Mouse (Mus musculus): ENCODE data around the gene Itprip. TPM values are rescaled to one million over a fixed set of nuclear protein-coding genes. Genes with fewer than 3 reads are reported as not detected.

The Itprip gene
- polyA plus RNA-seq, 1 experiment: 14.9 TPM

DNA sequence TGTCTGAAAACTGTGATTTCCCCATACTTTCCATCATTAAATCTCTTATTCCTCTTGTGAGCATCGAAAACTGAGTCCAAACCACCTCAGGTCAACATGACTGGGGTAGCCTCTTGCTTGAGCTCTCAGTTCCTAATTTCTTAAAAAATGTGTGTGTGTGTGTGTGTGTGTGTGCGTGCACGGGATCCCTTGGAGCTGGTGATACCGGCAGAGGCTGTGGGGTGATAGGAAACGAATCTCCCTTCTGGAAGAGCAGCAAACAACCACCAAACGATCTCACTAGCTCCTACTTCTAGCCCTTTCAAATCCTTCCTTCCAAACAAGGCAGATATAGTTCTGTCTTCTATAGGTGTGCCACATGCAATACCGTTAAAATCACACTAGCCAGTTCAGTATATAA lies 54.4 kb downstream of the Itprip start:
- Histone ChIP-seq H3K4me1 (ENCODE audit: control insufficient read depth, insufficient read depth, low read length) (no peaks in the 10 kb centered on the region), H3K4me3 (replicated peaks; ENCODE audit: control insufficient read depth, low read depth, low read length) (no peak overlapping the region), H3K27ac (ENCODE audit: control insufficient read depth, insufficient read depth, low read depth, low read length, poor library complexity) (no peak overlapping the region)
- TF ChIP-seq CTCF (IDR thresholded peaks at IDR 0.05; ENCODE audit: control insufficient read depth, insufficient read depth, low read length) (no peak), POLR2A (IDR thresholded peaks at IDR 0.05; ENCODE audit: borderline replicate concordance, control insufficient read depth, low read depth, low read length) (no peak)
- WGBS: 81% methylated on average over 7 of the region's 7 CpGs

DNA sequence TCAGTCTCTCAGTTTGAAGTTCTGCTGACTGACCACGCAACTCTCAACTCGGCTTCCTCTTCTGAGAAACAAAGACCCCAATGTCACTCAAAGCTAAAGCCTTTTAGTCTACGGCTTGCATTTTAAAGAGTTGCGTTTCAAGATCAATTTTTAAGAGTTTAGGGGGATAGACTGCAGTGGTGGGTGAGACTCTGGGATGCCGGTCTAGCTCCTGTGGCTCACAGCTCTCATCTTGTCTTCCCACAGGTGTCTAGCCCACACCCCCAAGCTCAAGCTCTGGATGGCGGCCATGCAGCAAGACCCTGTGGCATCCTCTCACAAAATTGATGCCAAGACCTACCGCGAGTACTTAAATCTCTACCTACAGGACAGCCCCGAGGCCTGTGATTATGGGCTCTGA lies 55.0 kb downstream of the Itprip start:
- no peaks in the 10 kb centered on the region for H3K4me1 ChIP-seq (ENCODE audit: control insufficient read depth, insufficient read depth, low read length)
- no peak overlapping the region for H3K4me3 ChIP-seq (replicated peaks; ENCODE audit: control insufficient read depth, low read depth, low read length)
- TF ChIP-seq POLR2A (IDR thresholded peaks at IDR 0.05; ENCODE audit: borderline replicate concordance, control insufficient read depth, low read depth, low read length) (no peak), CTCF (IDR thresholded peaks at IDR 0.05; ENCODE audit: control insufficient read depth, insufficient read depth, low read length) (no peak)
- WGBS: 93% methylated on average over 9 of the region's 9 CpGs
- H3K27ac ChIP-seq (ENCODE audit: control insufficient read depth, insufficient read depth, low read depth, low read length, poor library complexity): no peak overlapping the region

DNA sequence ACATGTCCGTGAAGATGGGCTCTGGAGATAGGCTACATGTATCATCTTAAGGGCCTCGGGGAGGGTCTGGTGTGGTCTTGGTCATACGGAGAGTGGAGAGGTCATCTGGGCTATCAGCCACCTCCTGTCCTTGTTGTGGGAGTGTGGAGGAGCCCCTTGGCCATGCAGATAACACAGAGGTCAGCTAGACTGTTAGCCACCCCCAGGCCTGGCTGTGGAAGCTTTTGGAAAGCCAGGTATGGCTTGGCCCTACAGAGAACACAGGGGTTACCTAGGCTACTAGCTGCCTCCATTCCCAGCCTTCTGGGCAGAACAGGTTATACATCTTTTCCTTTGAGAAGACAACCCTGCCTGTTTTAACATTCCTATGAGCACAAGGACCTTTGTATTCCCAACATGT lies 56.5 kb downstream of the Itprip start:
- H3K4me3 ChIP-seq (replicated peaks; ENCODE audit: control insufficient read depth, low read depth, low read length): no peak overlapping the region
- no peaks in the 10 kb centered on the region for H3K4me1 ChIP-seq (ENCODE audit: control insufficient read depth, insufficient read depth, low read length)
- WGBS: 88% methylated on average over 3 of the region's 3 CpGs
- no peak overlapping the region for H3K27ac ChIP-seq (ENCODE audit: control insufficient read depth, insufficient read depth, low read depth, low read length, poor library complexity)
- TF ChIP-seq CTCF (IDR thresholded peaks at IDR 0.05; ENCODE audit: control insufficient read depth, insufficient read depth, low read length) (no peak), POLR2A (IDR thresholded peaks at IDR 0.05; ENCODE audit: borderline replicate concordance, control insufficient read depth, low read depth, low read length) (no peak)

DNA sequence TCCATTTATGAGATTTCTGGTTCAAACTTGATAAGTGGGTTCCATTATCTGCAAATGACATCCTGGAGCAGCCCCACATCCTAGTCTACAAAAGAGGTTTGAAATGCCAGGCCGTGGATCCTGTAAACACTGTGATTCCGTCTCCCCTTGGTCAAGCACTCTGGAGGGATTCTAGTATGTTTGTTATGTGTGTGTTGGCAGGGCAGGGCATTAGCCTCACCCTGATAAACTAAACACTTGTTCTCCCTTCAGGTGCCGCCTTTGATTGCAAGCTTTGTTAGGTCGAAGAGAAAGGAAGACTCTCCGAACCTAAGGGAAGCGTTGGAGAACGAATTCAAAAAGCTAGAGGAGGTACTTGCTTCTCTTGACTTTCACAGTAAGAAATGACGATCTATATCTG lies 59.9 kb downstream of the Itprip start:
- 85% methylated on average over 8 of the region's 8 CpGs for WGBS
- TF ChIP-seq CTCF (IDR thresholded peaks at IDR 0.05; ENCODE audit: control insufficient read depth, insufficient read depth, low read length) (no peak), POLR2A (IDR thresholded peaks at IDR 0.05; ENCODE audit: borderline replicate concordance, control insufficient read depth, low read depth, low read length) (no peak)
- Histone ChIP-seq H3K4me3 (replicated peaks; ENCODE audit: control insufficient read depth, low read depth, low read length) (no peak overlapping the region), H3K4me1 (ENCODE audit: control insufficient read depth, insufficient read depth, low read length) (no peaks in the 10 kb centered on the region; the same call in 1 of the 2 replicates), H3K27ac (ENCODE audit: control insufficient read depth, insufficient read depth, low read depth, low read length, poor library complexity) (no peak overlapping the region)

DNA sequence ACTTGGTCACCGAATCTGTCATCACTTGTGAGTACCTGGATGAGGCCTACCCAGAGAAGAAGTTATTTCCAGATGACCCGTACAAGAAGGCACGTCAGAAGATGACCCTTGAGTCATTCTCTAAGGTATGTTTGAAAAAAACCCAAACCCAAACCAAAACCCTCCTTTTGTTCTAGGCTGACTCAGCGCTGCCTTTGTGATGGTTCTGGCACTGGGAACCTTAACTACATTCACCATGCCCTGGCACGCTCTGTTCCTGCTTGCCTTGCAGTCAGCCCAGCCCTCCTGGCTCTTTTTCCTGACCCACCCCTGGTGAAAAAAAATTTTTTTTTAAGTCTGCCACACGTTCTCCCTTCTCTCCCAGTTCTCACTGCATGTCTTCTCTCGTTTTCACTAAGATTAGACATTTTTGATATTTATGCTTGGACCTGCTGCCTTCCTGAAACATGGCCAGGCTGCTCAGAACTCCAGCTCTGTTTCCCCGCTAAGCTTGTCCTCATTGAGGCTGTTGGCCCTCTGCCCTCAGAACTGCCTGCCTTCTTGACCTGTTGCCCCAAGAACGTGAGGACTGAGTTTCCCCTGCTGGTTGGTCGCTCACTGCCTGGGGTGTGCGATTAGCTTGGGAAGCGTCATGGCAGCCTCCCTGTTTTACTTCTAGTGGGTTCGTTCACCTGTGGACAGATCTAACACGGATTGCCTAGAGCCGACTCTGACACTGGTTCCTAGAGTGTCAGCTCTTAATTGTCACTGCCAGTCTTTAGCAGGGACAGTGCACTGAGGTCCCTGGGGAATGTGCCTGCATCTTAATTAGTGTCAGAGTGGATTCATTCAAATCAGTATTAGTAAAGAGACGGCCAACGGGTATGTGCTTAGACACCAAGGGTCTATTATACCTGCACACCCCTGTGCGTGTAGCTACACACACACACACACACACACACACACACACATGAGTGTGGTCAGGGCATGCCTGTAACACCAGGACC lies 60.8 kb downstream of the Itprip start:
- H3K4me1 ChIP-seq (ENCODE audit: control insufficient read depth, insufficient read depth, low read length): no peaks in the 10 kb centered on the region; the same call in 1 of the 2 replicates
- WGBS: 85% methylated on average over 18 of the region's 18 CpGs
- H3K4me3 ChIP-seq (replicated peaks; ENCODE audit: control insufficient read depth, low read depth, low read length): no peak overlapping the region
- TF ChIP-seq POLR2A (IDR thresholded peaks at IDR 0.05; ENCODE audit: borderline replicate concordance, control insufficient read depth, low read depth, low read length): no peak
- TF ChIP-seq CTCF (IDR thresholded peaks at IDR 0.05; ENCODE audit: control insufficient read depth, insufficient read depth, low read length): no peak
- no peak overlapping the region for H3K27ac ChIP-seq (ENCODE audit: control insufficient read depth, insufficient read depth, low read depth, low read length, poor library complexity)

DNA sequence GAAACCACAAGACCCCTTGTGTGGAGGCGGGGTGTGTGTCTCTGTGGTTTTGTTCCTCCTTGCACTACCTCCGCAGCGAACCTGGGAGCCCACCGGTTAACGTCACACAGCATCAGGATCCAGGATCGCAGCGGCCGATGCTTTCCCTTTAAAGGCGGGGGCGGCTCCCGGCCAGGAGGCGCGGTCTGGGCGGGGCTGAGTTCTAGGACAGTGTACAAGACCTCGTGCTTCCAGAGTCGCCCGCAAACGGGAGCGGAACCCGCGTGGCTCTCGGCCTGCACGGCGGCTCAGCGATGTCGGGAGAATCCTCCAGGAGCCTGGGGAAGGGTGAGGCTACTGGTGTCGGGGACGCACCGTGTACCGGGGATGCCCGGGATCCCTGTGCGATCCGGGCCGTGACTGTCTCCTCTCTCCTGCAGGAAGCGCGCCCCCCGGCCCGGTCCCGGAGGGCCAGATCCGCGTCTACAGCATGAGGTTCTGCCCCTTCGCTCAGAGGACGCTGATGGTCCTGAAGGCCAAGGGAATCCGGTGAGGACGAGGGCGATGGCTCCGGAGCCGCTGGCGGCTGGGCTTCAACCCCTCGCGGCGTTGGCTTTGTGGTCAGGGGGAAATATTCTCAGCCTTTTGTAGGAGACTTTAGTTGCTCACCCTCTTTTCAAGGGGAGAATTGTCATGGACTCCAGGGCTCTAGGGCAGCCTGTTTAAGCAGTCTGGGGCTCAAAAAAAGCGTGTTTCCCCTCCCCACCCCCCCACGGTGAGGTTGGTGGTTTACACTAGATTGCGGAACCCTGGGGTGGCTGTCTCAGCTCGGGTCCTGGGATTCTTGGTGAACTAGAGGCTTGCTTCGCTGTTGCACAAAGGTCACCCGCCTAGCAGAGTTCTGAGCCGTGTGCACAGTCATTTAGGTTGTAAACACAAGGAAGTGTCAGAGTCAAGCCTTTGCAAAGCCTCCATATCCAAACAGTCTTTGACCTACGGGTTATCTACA lies 64.0 kb downstream of the Itprip start, which contains the start of gene Gsto1:
Gene Gsto1 (plus strand): TSS at position 175 of the 988 bp plus-strand sequence.
- peak within 1 kb of the TSS; percentile 36; the same call in 1 of the 2 replicates for H3K27ac ChIP-seq (ENCODE audit: control insufficient read depth, insufficient read depth, low read depth, low read length, poor library complexity)
- H3K4me3 ChIP-seq (replicated peaks; ENCODE audit: control insufficient read depth, low read depth, low read length): peak within 1 kb of the TSS; percentile 72
- H3K4me1 ChIP-seq (ENCODE audit: control insufficient read depth, insufficient read depth, low read length): no peaks in the 10 kb centered on the region; the same call in 1 of the 2 replicates
- under 1% methylated on average over 60 of the region's 60 CpGs for WGBS
- TF ChIP-seq POLR2A (IDR thresholded peaks at IDR 0.05; ENCODE audit: borderline replicate concordance, control insufficient read depth, low read depth, low read length) (peak; percentile 61; the same call in 1 of the 2 replicates), CTCF (IDR thresholded peaks at IDR 0.05; ENCODE audit: control insufficient read depth, insufficient read depth, low read length) (peak; percentile 1; the same call in 1 of the 2 replicates)

DNA sequence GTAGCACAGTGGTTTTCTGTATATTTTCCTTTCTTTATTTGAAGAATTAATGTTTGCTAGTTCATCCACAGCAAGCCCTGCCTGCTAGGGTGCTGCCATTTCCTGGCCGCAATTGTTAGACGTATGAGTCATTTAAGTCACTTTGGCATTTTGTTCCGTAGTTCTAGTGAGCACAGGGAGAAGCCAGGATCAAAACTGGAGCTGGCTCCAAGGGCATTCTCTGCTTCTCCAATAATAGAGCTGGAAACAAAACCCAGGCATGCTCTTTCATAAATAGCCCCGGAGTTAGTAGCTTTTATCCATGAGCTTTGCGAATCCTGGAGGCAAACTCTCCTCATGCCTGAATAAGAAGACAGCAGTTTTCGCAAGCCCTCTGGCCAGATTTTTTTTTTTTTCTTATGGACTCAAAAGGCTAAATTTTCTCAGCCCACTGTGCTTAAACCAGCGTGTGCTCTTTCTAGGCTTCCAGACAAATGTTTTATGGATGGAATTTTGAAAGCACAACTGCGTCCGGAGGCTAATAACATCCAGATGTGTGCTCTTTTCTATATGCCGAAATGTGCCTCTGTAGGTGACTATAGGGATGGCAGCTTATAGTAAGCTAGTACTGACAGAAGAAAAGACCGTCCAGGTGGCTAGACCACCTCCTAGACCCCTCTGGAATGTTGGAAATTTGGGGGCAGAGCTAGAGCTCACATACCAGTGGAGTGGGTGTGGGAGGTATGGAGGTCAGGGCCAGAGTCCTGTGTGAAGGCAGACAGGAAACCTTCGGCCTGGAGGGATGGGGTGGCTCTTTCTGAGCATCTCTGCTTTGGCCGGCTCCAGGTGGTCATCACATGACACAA lies 64.9 kb downstream of the Itprip start:
- H3K27ac ChIP-seq (ENCODE audit: control insufficient read depth, insufficient read depth, low read depth, low read length, poor library complexity): no peak overlapping the region
- 32% methylated on average over 13 of the region's 13 CpGs for WGBS
- TF ChIP-seq CTCF (IDR thresholded peaks at IDR 0.05; ENCODE audit: control insufficient read depth, insufficient read depth, low read length): no peak
- TF ChIP-seq POLR2A (IDR thresholded peaks at IDR 0.05; ENCODE audit: borderline replicate concordance, control insufficient read depth, low read depth, low read length): no peak
- peak overlapping the region; percentile 72 for H3K4me3 ChIP-seq (replicated peaks; ENCODE audit: control insufficient read depth, low read depth, low read length)
- H3K4me1 ChIP-seq (ENCODE audit: control insufficient read depth, insufficient read depth, low read length): no peaks in the 10 kb centered on the region; the same call in 1 of the 2 replicates
